Mouse (Mus musculus) B cell, adult (primary cell): ENCODE results near the gene Gm10801. TPM values are rescaled to one million over a fixed set of nuclear protein-coding genes. Genes with fewer than 3 reads are reported as not detected.

Source experiments
- total RNA-seq: library from RNA; stranded (reverse); gene quantifications from 4 replicates; pipeline ENCODE4 v1.2.4, GENCODE M21; 2023; ENCODE audit not compliant: inconsistent age

Gm10801 gene
- not detected in 4 replicates for total RNA-seq

GRCm38 (mm10) chr2:98661937-98662336, at the start of gene Gm10801:
TSS of gene Gm10801 (plus strand) at chr2:98662237.

GRCm38 (mm10) chr2:98667201-98667600, 5.2 kb downstream of the Gm10801 start, which contains the start of gene Gm10800:
TSS of gene Gm10800 (minus strand) at chr2:98667301.

Other genes with a start within 250 kb of the Gm10801 start
- 0.83 to 1.4 TPM in 2 of 4 replicates, not detected in the others for gene Gm10800, start 5.1 kb downstream of the Gm10801 start, total RNA-seq